Mouse (Mus musculus) mouse embryonic stem cell (cell line): Measurements from ENCODE around the gene Gm29582.
"Not testable (repeated sequence)": the region's sequence is repeated elsewhere in the genome, so short reads cannot be mapped to it uniquely, and the experiment has no call there.

Source experiments
- in situ Hi-C, 2 experiments: fragments of 300-500 bp; cut with MboI; formaldehyde crosslinking; loops; 1 replicate in 1 of 2; 3 replicates in 1 of 2; pipeline ENCODE4 v1.14.3; 2019 to 2020; ENCODE audit warnings: low sequenced_read_pairs in 2 of 2, low pct_unique_long_range_greater_than_20kb in 1 of 2, mixed read lengths in 1 of 2; ENCODE audit not compliant: unreplicated experiment in 1 of 2

Gene Gm29582

GRCm38 (mm10) chrY:30738461-30738860 is at the start of gene Gm29582:
TSS of gene Gm29582 (minus strand) at chrY:30738561.
- in situ Hi-C loops: not testable (repeated sequence)
